Mouse (Mus musculus) liver, adult 10 weeks (tissue): ENCODE data around the gene Wdr19. TPM values are rescaled to one million over a fixed set of nuclear protein-coding genes. Genes with fewer than 3 reads are reported as not detected.

ENCODE experiments used
- polyA plus RNA-seq: library from polyadenylated mRNA; stranded (reverse); fragments of 350-450 nt; fragmentation: Illumina TruSeq; extraction: RNeasy Lipid Tissue Mini Kit (QIAGEN cat#74804); gene quantifications from one replicate; pipeline ENCODE4 v1.2.3, GENCODE M21; 2014; ENCODE audit warnings: low read depth, low replicate concordance

Wdr19 gene
- polyA plus RNA-seq = 1.4 TPM

GRCm38 (mm10) chr5:65199346-65200128 is at the start of gene Wdr19:
Wdr19 (plus strand) TSS chr5:65199696.

Other genes starting within 250 kb of the Wdr19 start
- gene Tlr6, start 239.6 kb upstream of the Wdr19 start, polyA plus RNA-seq = 0.37 TPM
- 18.0 TPM for gene Fam114a1, start 229.6 kb upstream of the Wdr19 start, polyA plus RNA-seq
- gene Tmem156, start 107.6 kb upstream of the Wdr19 start, polyA plus RNA-seq = 0.74 TPM
- gene Klhl5, start 92.2 kb upstream of the Wdr19 start, polyA plus RNA-seq = 35.6 TPM
- gene Rfc1, start 136.0 kb downstream of the Wdr19 start, polyA plus RNA-seq = 9.8 TPM
- gene Klb, start 148.6 kb downstream of the Wdr19 start, polyA plus RNA-seq = 15.2 TPM
- gene Rpl9, start 191.7 kb downstream of the Wdr19 start, polyA plus RNA-seq = 270 TPM
- 57.4 TPM for gene Lias, start 191.8 kb downstream of the Wdr19 start, polyA plus RNA-seq
- 256 TPM for gene Ugdh, start 236.3 kb downstream of the Wdr19 start, polyA plus RNA-seq